Mouse (Mus musculus) c-Kit-positive CD71-negative TER-119-negative erythroid progenitor cells, embryonic 14.5 days (primary cell): ENCODE data around the gene Eif2a.
"Not testable (repeated sequence)": the region's sequence is repeated elsewhere in the genome, so short reads cannot be mapped to it uniquely, and the experiment has no call there.

ENCODE experiments used
- DNase-seq: peaks from one replicate; pipeline ENCODE4 v3.0.0-alpha.2; 2013; ENCODE audit warnings: low read depth

Eif2a gene

GRCm38 (mm10) chr3:58521361-58521760, 4.3 kb upstream of the Eif2a start:
- DNase-seq = no peak

GRCm38 (mm10) chr3:58523386-58523785, 2.2 kb upstream of the Eif2a start:
- DNase-seq = no peak

GRCm38 (mm10) chr3:58524246-58524645, 1.4 kb upstream of the Eif2a start:
- no peak for DNase-seq

- no peak for DNase-seq
Measured at GRCm38 (mm10) chr3:58525166-58525565, 455 bp upstream of the Eif2a start.

- no peak for DNase-seq
Measured at GRCm38 (mm10) chr3:58526408-58526737, 752 bp downstream of the Eif2a start.

- no peak for DNase-seq
Measured at GRCm38 (mm10) chr3:58536573-58536972, 11.0 kb downstream of the Eif2a start.

GRCm38 (mm10) chr3:58552001-58552811, 26.6 kb downstream of the Eif2a start:
- no peak for DNase-seq

GRCm38 (mm10) chr3:58556649-58557048, 31.0 kb downstream of the Eif2a start:
- DNase-seq = no peak

- no peak for DNase-seq
Measured at GRCm38 (mm10) chr3:58559887-58560286, 34.3 kb downstream of the Eif2a start.

GRCm38 (mm10) chr3:58561437-58561836, 35.8 kb downstream of the Eif2a start:
- no peak for DNase-seq

GRCm38 (mm10) chr3:58570821-58571220, 45.2 kb downstream of the Eif2a start:
- DNase-seq = no peak

GRCm38 (mm10) chr3:58576137-58577066, 50.8 kb downstream of the Eif2a start, which contains the start of gene Selenot:
Gene Selenot, plus strand, starts transcription at chr3:58576636.
- peak; percentile 89 for DNase-seq

GRCm38 (mm10) chr3:58577067-58577503, 51.5 kb downstream of the Eif2a start:
- peak; percentile 16 for DNase-seq

- DNase-seq = no peak
Measured at GRCm38 (mm10) chr3:58577506-58578050, 52.0 kb downstream of the Eif2a start.

GRCm38 (mm10) chr3:58581530-58581929, 55.9 kb downstream of the Eif2a start:
- DNase-seq = no peak

GRCm38 (mm10) chr3:58582297-58582696, 56.7 kb downstream of the Eif2a start:
- DNase-seq = no peak

GRCm38 (mm10) chr3:58582788-58583426, 57.3 kb downstream of the Eif2a start:
- no peak for DNase-seq

GRCm38 (mm10) chr3:58590544-58590943, 64.9 kb downstream of the Eif2a start:
- DNase-seq = not testable (repeated sequence)

GRCm38 (mm10) chr3:58592666-58593065, 67.0 kb downstream of the Eif2a start:
- DNase-seq = not testable (repeated sequence)

GRCm38 (mm10) chr3:58593623-58594022, 68.0 kb downstream of the Eif2a start:
- no peak for DNase-seq
